Mouse (Mus musculus) C2C12 (cell line): ENCODE data around the gene Olfr49. TPM values are rescaled to one million over a fixed set of nuclear protein-coding genes. Genes with fewer than 3 reads are reported as not detected.

Source experiments
- H3K27me3 ChIP-seq: one replicate; pipeline ENCODE4 v1.6.1; 2011; ENCODE audit not compliant: control insufficient read depth, insufficient read depth, insufficient read length
- H3K36me3 ChIP-seq: one replicate; pipeline ENCODE4 v1.6.1; 2011; ENCODE audit not compliant: control insufficient read depth, insufficient read depth
- H3K4me3 ChIP-seq: one replicate; pipeline ENCODE4 v1.5.1; 2011; ENCODE audit warnings: mild to moderate bottlenecking, control low read depth; ENCODE audit not compliant: poor library complexity, insufficient read depth, severe bottlenecking
- H3K79me2 ChIP-seq: one replicate; pipeline ENCODE4 v1.6.1; 2011; ENCODE audit not compliant: control insufficient read depth, insufficient read depth
- H3K79me3 ChIP-seq: one replicate; pipeline ENCODE4 v1.6.1; 2011; ENCODE audit warnings: low read depth, control low read depth
- H3ac ChIP-seq: one replicate; pipeline ENCODE3; 2011; ENCODE audit warnings: low read depth; ENCODE audit not compliant: control insufficient read depth, insufficient read length
- CEBPB ChIP-seq: IDR thresholded peaks from one replicate; pipeline ENCODE4 v1.6.1; 2011; ENCODE audit warnings: low read depth, mild to moderate bottlenecking, control low read depth, moderate library complexity
- CTCF ChIP-seq: IDR thresholded peaks from one replicate; pipeline ENCODE4 v1.5.1; 2011; ENCODE audit not compliant: control insufficient read depth, insufficient read depth, insufficient read length
- FOSL1 ChIP-seq: IDR thresholded peaks from one replicate; pipeline ENCODE4 v1.8.0; 2011; ENCODE audit warnings: mild to moderate bottlenecking, low read length; ENCODE audit not compliant: poor library complexity, insufficient read depth, severe bottlenecking
- MAX ChIP-seq: IDR thresholded peaks from one replicate; pipeline ENCODE4 v1.6.1; 2011; ENCODE audit warnings: mild to moderate bottlenecking, control low read depth
- MYOD1 ChIP-seq: IDR thresholded peaks from one replicate; pipeline ENCODE4 v1.6.1; 2011; ENCODE audit warnings: low read depth; ENCODE audit not compliant: control insufficient read depth, insufficient read length
- MYOG ChIP-seq: IDR thresholded peaks from one replicate; pipeline ENCODE4 v1.6.1; 2011; ENCODE audit not compliant: control insufficient read depth, insufficient read length; ENCODE audit errors: extremely low read depth
- USF1 ChIP-seq: IDR thresholded peaks from one replicate; pipeline ENCODE4 v1.6.1; 2011; ENCODE audit warnings: low read depth, mild to moderate bottlenecking, control low read depth, moderate library complexity
- polyA plus RNA-seq: library from polyadenylated mRNA; unstranded; fragments of >200 nt; fragmentation: generic; extraction: Trizol; gene quantifications from one replicate; pipeline ENCODE4 v1.2.1, GENCODE M21; 2012; ENCODE audit warnings: missing spikeins

Gene Olfr49
- polyA plus RNA-seq, 1 experiment, result not detected

GRCm38 (mm10) chr14:54265951-54266350, 18.8 kb downstream of the Olfr49 start:
- Histone ChIP-seq H3K36me3 (no peaks in the 10 kb centered on the region), H3K79me3 (no peaks in the 10 kb centered on the region), H3K27me3 (no peaks in the 10 kb centered on the region), H3K79me2 (no peaks in the 10 kb centered on the region), H3ac (no peak overlapping the region), H3K4me3 (no peak overlapping the region)
- TF ChIP-seq FOSL1 (no peak), MYOD1 (no peak)

GRCm38 (mm10) chr14:54265093-54265492, 19.6 kb downstream of the Olfr49 start:
- H3K79me2 ChIP-seq, result no peaks in the 10 kb centered on the region
- no peak overlapping the region for H3ac ChIP-seq
- H3K4me3 ChIP-seq, result no peak overlapping the region
- H3K79me3 ChIP-seq, result no peaks in the 10 kb centered on the region
- TF ChIP-seq MYOD1 (no peak), MAX (no peak), CEBPB (no peak), FOSL1 (no peak), MYOG (no peak), USF1 (no peak), CTCF (no peak)
- H3K27me3 ChIP-seq, result no peaks in the 10 kb centered on the region
- H3K36me3 ChIP-seq, result no peaks in the 10 kb centered on the region

GRCm38 (mm10) chr14:54264231-54264630, 20.5 kb downstream of the Olfr49 start:
- no peaks in the 10 kb centered on the region for H3K79me3 ChIP-seq
- H3ac ChIP-seq, result no peak overlapping the region
- no peaks in the 10 kb centered on the region for H3K36me3 ChIP-seq
- no peaks in the 10 kb centered on the region for H3K79me2 ChIP-seq
- H3K27me3 ChIP-seq, result no peaks in the 10 kb centered on the region
- TF ChIP-seq FOSL1, result no peak
- TF ChIP-seq MAX, result no peak
- no peak for TF ChIP-seq MYOG
- no peak for TF ChIP-seq CEBPB
- no peak for TF ChIP-seq CTCF
- no peak for TF ChIP-seq MYOD1
- no peak for TF ChIP-seq USF1
- H3K4me3 ChIP-seq, result no peak overlapping the region

GRCm38 (mm10) chr14:54263099-54263498, 21.6 kb downstream of the Olfr49 start:
- Histone ChIP-seq H3K36me3 (no peaks in the 10 kb centered on the region), H3K79me2 (no peaks in the 10 kb centered on the region), H3ac (no peak overlapping the region), H3K4me3 (no peak overlapping the region), H3K79me3 (no peaks in the 10 kb centered on the region), H3K27me3 (no peaks in the 10 kb centered on the region)
- TF ChIP-seq CEBPB, result no peak
- no peak for TF ChIP-seq CTCF
- no peak for TF ChIP-seq USF1
- no peak for TF ChIP-seq FOSL1
- TF ChIP-seq MYOG, result no peak
- TF ChIP-seq MYOD1, result no peak
- no peak for TF ChIP-seq MAX

GRCm38 (mm10) chr14:54262622-54263021, 22.1 kb downstream of the Olfr49 start:
- H3K79me2 ChIP-seq, result no peaks in the 10 kb centered on the region
- H3K27me3 ChIP-seq, result no peaks in the 10 kb centered on the region
- H3ac ChIP-seq, result no peak overlapping the region
- H3K36me3 ChIP-seq, result no peaks in the 10 kb centered on the region
- no peak overlapping the region for H3K4me3 ChIP-seq
- H3K79me3 ChIP-seq, result no peaks in the 10 kb centered on the region
- TF ChIP-seq CEBPB (no peak), MYOG (no peak), CTCF (no peak), MYOD1 (no peak), FOSL1 (no peak), MAX (no peak), USF1 (no peak)

- Histone ChIP-seq H3ac (no peak overlapping the region), H3K79me3 (no peaks in the 10 kb centered on the region), H3K36me3 (no peaks in the 10 kb centered on the region), H3K4me3 (no peak overlapping the region), H3K27me3 (no peaks in the 10 kb centered on the region), H3K79me2 (no peaks in the 10 kb centered on the region)
- TF ChIP-seq MYOD1, result no peak
- no peak for TF ChIP-seq CEBPB
- no peak for TF ChIP-seq MAX
- TF ChIP-seq FOSL1, result no peak
- TF ChIP-seq CTCF, result no peak
- TF ChIP-seq USF1, result no peak
- TF ChIP-seq MYOG, result no peak
These were observed 23.4 kb downstream of the Olfr49 start for GRCm38 (mm10) chr14:54261386-54261785.
